Mouse (Mus musculus): ENCODE measurements at regions not wholly inside any gene's neighbourhood (a gene's known extent, or its start where the extent isn't known, plus 50 kb on each side); places are given as distances from the start of the nearest gene placed in this dataset.

GRCm38 (mm10) chr12:71401621-71402416, 92.1 kb downstream of the Dact1 start:
- ATAC-seq (replicated peaks): no peak
- no peak overlapping the region for H3K4me2 ChIP-seq
- no peak overlapping the region for H3K27ac ChIP-seq
- no peaks in the 10 kb centered on the region for H3K9me3 ChIP-seq
- H3K9ac ChIP-seq: no peak overlapping the region
- no peaks in the 10 kb centered on the region for H3K4me1 ChIP-seq
- 20% methylated on average over 6 of the region's 6 CpGs for whole genome bisulfite sequencing
- H3K4me3 ChIP-seq: no peak overlapping the region
- H3K36me3 ChIP-seq (replicated peaks): no peaks in the 10 kb centered on the region
- no peaks in the 10 kb centered on the region for H3K27me3 ChIP-seq (replicated peaks)

GRCm38 (mm10) chr12:71407294-71407693, 97.6 kb downstream of the Dact1 start:
- Histone ChIP-seq H3K9me3 (no peaks in the 10 kb centered on the region), H3K4me2 (no peak overlapping the region), H3K36me3 (replicated peaks) (no peaks in the 10 kb centered on the region), H3K4me3 (no peak overlapping the region), H3K27ac (no peak overlapping the region), H3K9ac (no peak overlapping the region), H3K27me3 (replicated peaks) (no peaks in the 10 kb centered on the region), H3K4me1 (no peaks in the 10 kb centered on the region)
- ATAC-seq (replicated peaks): no peak
- WGBS: 75% methylated on average over 3 of the region's 3 CpGs

GRCm38 (mm10) chr12:71408396-71409050, 98.8 kb downstream of the Dact1 start:
- H3K4me3 ChIP-seq: no peak overlapping the region
- ATAC-seq (replicated peaks): no peak

GRCm38 (mm10) chr12:71412331-71412730, 102.6 kb downstream of the Dact1 start:
- Histone ChIP-seq H3K4me3 (no peak overlapping the region), H3K36me3 (replicated peaks) (no peaks in the 10 kb centered on the region), H3K9me3 (no peaks in the 10 kb centered on the region), H3K9ac (no peak overlapping the region), H3K4me2 (no peak overlapping the region), H3K27ac (no peak overlapping the region), H3K4me1 (peaks cover 2% of the 10 kb centered on the region; the same call in 1 of the 2 replicates), H3K27me3 (replicated peaks) (no peaks in the 10 kb centered on the region)
- WGBS: 90% methylated on average over 3 of the region's 3 CpGs
- ATAC-seq (replicated peaks): no peak

More at GRCm38 (mm10) chr12:71408396-71409050, 98.8 kb downstream of the Dact1 start:
- H3K27me3 ChIP-seq (replicated peaks): no peaks in the 10 kb centered on the region
- H3K36me3 ChIP-seq (replicated peaks): no peaks in the 10 kb centered on the region
- no peak overlapping the region for H3K27ac ChIP-seq
- WGBS: 71% methylated on average over 3 of the region's 3 CpGs
- H3K4me2 ChIP-seq: no peak overlapping the region
- H3K4me1 ChIP-seq: peaks cover 2% of the 10 kb centered on the region; the same call in 1 of the 2 replicates
- no peaks in the 10 kb centered on the region for H3K9me3 ChIP-seq
- no peak overlapping the region for H3K9ac ChIP-seq

- Histone ChIP-seq H3K4me3 (no peak overlapping the region), H3K4me2 (no peak overlapping the region), H3K4me1 (peaks cover 2% of the 10 kb centered on the region; the same call in 1 of the 2 replicates), H3K27ac (no peak overlapping the region), H3K9ac (no peak overlapping the region), H3K9me3 (no peaks in the 10 kb centered on the region), H3K27me3 (replicated peaks) (no peaks in the 10 kb centered on the region), H3K36me3 (replicated peaks) (no peaks in the 10 kb centered on the region)
- ATAC-seq (replicated peaks): no peak
- WGBS: 83% methylated on average over 2 of the region's 2 CpGs
Observed at GRCm38 (mm10) chr12:71416968-71417367, 107.3 kb downstream of the Dact1 start.

- no peaks in the 10 kb centered on the region for H3K9me3 ChIP-seq
- no peak overlapping the region for H3K9ac ChIP-seq
- H3K36me3 ChIP-seq (replicated peaks): no peaks in the 10 kb centered on the region
- H3K27ac ChIP-seq: no peak overlapping the region
- H3K4me2 ChIP-seq: no peak overlapping the region
- WGBS: 83% methylated on average over 7 of the region's 7 CpGs
- ATAC-seq (replicated peaks): no peak
- no peaks in the 10 kb centered on the region for H3K27me3 ChIP-seq (replicated peaks)
- no peaks in the 10 kb centered on the region for H3K4me1 ChIP-seq
- no peak overlapping the region for H3K4me3 ChIP-seq
Observed at GRCm38 (mm10) chr12:71418186-71418585, 108.5 kb downstream of the Dact1 start.

GRCm38 (mm10) chr12:71419161-71419560, 109.5 kb downstream of the Dact1 start:
- Histone ChIP-seq H3K4me3 (no peak overlapping the region), H3K4me1 (no peaks in the 10 kb centered on the region), H3K27ac (no peak overlapping the region), H3K9me3 (no peaks in the 10 kb centered on the region), H3K36me3 (replicated peaks) (no peaks in the 10 kb centered on the region), H3K27me3 (replicated peaks) (no peaks in the 10 kb centered on the region), H3K9ac (no peak overlapping the region), H3K4me2 (no peak overlapping the region)
- 82% methylated on average over 4 of the region's 4 CpGs for WGBS
- no peak for ATAC-seq (replicated peaks)

- ATAC-seq (replicated peaks): no peak
- 29% methylated on average over 10 of the region's 10 CpGs for WGBS
- Histone ChIP-seq H3K4me2 (no peak overlapping the region), H3K9ac (no peak overlapping the region), H3K4me1 (peaks cover 22% of the 10 kb centered on the region), H3K4me3 (no peak overlapping the region), H3K27ac (no peak overlapping the region), H3K36me3 (replicated peaks) (no peaks in the 10 kb centered on the region), H3K9me3 (no peaks in the 10 kb centered on the region), H3K27me3 (replicated peaks) (no peaks in the 10 kb centered on the region)
Observed at GRCm38 (mm10) chr12:71426023-71426719, 116.5 kb downstream of the Dact1 start.

- no peak for ATAC-seq (replicated peaks)
- Histone ChIP-seq H3K4me2 (no peak overlapping the region), H3K27ac (no peak overlapping the region), H3K4me1 (peaks cover 22% of the 10 kb centered on the region), H3K4me3 (no peak overlapping the region), H3K36me3 (replicated peaks) (no peaks in the 10 kb centered on the region), H3K27me3 (replicated peaks) (no peaks in the 10 kb centered on the region), H3K9ac (no peak overlapping the region), H3K9me3 (no peaks in the 10 kb centered on the region)
- 87% methylated on average over 2 of the region's 2 CpGs for WGBS
Observed at GRCm38 (mm10) chr12:71427974-71428373, 118.3 kb downstream of the Dact1 start.

- H3K27me3 ChIP-seq (replicated peaks): no peaks in the 10 kb centered on the region
- no peaks in the 10 kb centered on the region for H3K36me3 ChIP-seq (replicated peaks)
- no peak overlapping the region for H3K9ac ChIP-seq
- H3K4me2 ChIP-seq: no peak overlapping the region
- WGBS: 34% methylated on average over 13 of the region's 13 CpGs
- peaks cover 26% of the 10 kb centered on the region for H3K4me1 ChIP-seq
- no peak for ATAC-seq (replicated peaks)
- 0 out of 2 replicates have a peak overlapping the region, but pooled peaks have one; percentile 32 for H3K27ac ChIP-seq
- H3K9me3 ChIP-seq: no peaks in the 10 kb centered on the region
- no peak overlapping the region for H3K4me3 ChIP-seq
Observed at GRCm38 (mm10) chr12:71429561-71430200, 120.0 kb downstream of the Dact1 start.

- Histone ChIP-seq H3K9me3 (no peaks in the 10 kb centered on the region), H3K9ac (no peak overlapping the region), H3K27ac (no peak overlapping the region), H3K27me3 (replicated peaks) (no peaks in the 10 kb centered on the region), H3K4me3 (no peak overlapping the region), H3K36me3 (replicated peaks) (no peaks in the 10 kb centered on the region), H3K4me1 (peaks cover 26% of the 10 kb centered on the region), H3K4me2 (no peak overlapping the region)
- no peak for ATAC-seq (replicated peaks)
- WGBS: 24% methylated on average over 11 of the region's 11 CpGs
Observed at GRCm38 (mm10) chr12:71430331-71430730, 120.6 kb downstream of the Dact1 start.

GRCm38 (mm10) chr12:71431116-71431515, 121.4 kb downstream of the Dact1 start:
- H3K36me3 ChIP-seq (replicated peaks): no peaks in the 10 kb centered on the region
- no peaks in the 10 kb centered on the region for H3K9me3 ChIP-seq
- no peak for ATAC-seq (replicated peaks)
- H3K4me1 ChIP-seq: peaks cover 24% of the 10 kb centered on the region
- 81% methylated on average over 8 of the region's 8 CpGs for WGBS
- no peak overlapping the region for H3K4me3 ChIP-seq
- no peak overlapping the region for H3K9ac ChIP-seq
- no peak overlapping the region for H3K27ac ChIP-seq
- H3K27me3 ChIP-seq (replicated peaks): no peaks in the 10 kb centered on the region
- no peak overlapping the region for H3K4me2 ChIP-seq

Data from midbrain, embryonic 15.5 days (tissue).